Mouse (Mus musculus): ENCODE measurements around the gene Cachd1. TPM values are rescaled to one million over a fixed set of nuclear protein-coding genes. Genes with fewer than 3 reads are reported as not detected.

Gene Cachd1
- polyA plus RNA-seq, 1 experiment from 2014 or later = 32.6 TPM

DNA sequence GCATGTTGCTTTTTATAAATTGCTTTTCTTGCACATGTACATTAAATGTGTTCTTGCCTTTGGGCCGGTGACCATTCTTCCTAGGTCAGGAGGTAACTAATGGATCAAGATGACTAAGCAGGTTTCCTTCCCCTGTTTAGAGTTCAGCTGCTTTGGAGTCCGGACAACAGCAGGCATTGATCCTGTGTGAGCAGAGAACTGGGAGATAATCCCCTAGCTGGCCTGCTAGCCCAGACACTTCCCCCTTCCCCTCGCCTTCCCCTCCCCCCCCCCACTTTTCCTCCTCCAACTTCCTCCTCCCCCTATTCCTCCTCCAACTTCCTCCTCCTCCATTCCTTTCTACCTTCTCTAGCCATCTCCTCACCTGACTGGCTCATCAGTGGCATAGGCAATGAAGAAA is 135.2 kb downstream of the Cachd1 start:
- no peak overlapping the region for H3K27ac ChIP-seq
- no peak overlapping the region for H3K4me3 ChIP-seq
- H3K4me1 ChIP-seq = peaks cover 39% of the 10 kb centered on the region
- no peaks in the 10 kb centered on the region for H3K36me3 ChIP-seq
- no peaks in the 10 kb centered on the region for H3K27me3 ChIP-seq
- no peak for ATAC-seq (ENCODE audit: low FRiP score, low read depth)
- WGBS = 35% methylated on average over 3 of the region's 3 CpGs
- no peak overlapping the region for H3K4me2 ChIP-seq (replicated peaks)
- no peaks in the 10 kb centered on the region for H3K9me3 ChIP-seq
- no peak overlapping the region for H3K9ac ChIP-seq

DNA sequence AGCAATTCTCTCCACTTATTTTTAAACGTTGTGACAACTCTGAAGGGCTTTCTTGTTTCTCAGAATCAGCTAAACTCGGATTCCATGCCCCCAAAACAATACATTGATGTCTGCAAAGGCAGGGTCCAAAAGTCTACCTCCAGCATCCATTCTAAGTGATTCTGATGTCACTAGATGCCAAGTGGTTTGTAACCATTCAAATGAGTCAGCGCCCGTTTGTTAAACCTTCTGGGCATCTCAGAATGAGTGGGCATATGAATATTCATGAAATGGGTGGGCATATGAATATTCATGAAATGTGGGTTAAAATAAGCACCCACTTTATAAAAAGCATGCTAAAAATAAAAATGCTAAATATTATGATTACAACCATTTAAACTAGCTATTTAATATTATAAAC is 137.2 kb downstream of the Cachd1 start:
- Histone ChIP-seq H3K4me2 (replicated peaks) (no peak overlapping the region), H3K9me3 (no peaks in the 10 kb centered on the region)
- ATAC-seq (ENCODE audit: low FRiP score, low read depth) = no peak

DNA sequence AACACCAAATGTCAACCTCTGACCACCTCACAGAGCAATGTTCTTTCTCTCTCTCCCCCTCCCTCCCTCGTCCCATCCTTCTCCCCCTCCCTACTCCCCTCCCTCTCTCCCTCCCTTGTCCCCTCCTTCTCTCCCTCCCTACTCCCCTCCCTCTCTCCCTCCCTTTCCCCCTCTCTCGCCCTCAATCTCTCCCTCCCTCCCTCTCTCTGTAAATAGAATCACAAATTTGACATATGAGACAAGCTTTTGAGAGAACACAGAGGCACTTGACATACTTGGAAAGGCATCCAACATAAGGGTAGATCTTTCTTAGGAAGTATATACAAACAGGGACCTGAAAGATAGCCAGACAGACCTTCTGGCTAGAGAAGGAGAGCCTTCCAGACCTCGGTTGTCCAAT is 138.1 kb downstream of the Cachd1 start:
- 51% methylated on average over 2 of the region's 3 CpGs for WGBS
- H3K4me3 ChIP-seq = no peak overlapping the region
- no peak overlapping the region for H3K27ac ChIP-seq
- no peaks in the 10 kb centered on the region for H3K27me3 ChIP-seq
- peaks cover 14% of the 10 kb centered on the region for H3K36me3 ChIP-seq
- no peak overlapping the region for H3K9ac ChIP-seq
- peaks cover 30% of the 10 kb centered on the region for H3K4me1 ChIP-seq
- no peak overlapping the region for H3K4me2 ChIP-seq (replicated peaks)
- no peak for ATAC-seq (ENCODE audit: low FRiP score, low read depth)
- H3K9me3 ChIP-seq = no peaks in the 10 kb centered on the region

More for the DNA sequence above, 137.2 kb downstream of the Cachd1 start:
- H3K9ac ChIP-seq = no peak overlapping the region
- no peak overlapping the region for H3K27ac ChIP-seq
- no peaks in the 10 kb centered on the region for H3K27me3 ChIP-seq
- H3K36me3 ChIP-seq = peaks cover 6% of the 10 kb centered on the region
- peaks cover 31% of the 10 kb centered on the region for H3K4me1 ChIP-seq
- H3K4me3 ChIP-seq = no peak overlapping the region
- 77% methylated on average over 4 of the region's 4 CpGs for WGBS

DNA sequence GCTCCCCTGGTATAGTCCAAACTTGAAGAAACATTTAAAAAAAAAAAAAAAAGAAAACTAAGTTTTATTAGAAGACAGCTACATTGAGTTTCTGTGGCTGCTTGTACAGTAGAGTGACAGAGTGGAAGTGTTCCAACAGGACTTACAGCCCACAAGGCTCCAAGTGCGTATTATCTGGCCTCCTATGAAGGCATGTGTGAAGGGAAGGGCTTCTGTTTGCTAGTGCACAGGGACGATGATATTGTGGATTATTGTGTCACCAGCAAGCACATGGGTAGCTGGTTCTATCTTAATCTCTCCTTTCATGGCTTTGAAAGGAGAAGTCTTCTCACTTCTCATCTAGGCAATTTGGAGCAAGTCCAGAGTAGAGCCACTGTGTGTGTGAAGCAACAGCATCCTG is 138.6 kb downstream of the Cachd1 start:
- Histone ChIP-seq H3K4me1 (peaks cover 24% of the 10 kb centered on the region), H3K9me3 (no peaks in the 10 kb centered on the region), H3K36me3 (peaks cover 19% of the 10 kb centered on the region), H3K4me3 (no peak overlapping the region), H3K4me2 (replicated peaks) (no peak overlapping the region), H3K27ac (no peak overlapping the region), H3K9ac (no peak overlapping the region), H3K27me3 (no peaks in the 10 kb centered on the region)
- ATAC-seq (ENCODE audit: low FRiP score, low read depth) = no peak
- WGBS = 90% methylated on average over 2 of the region's 2 CpGs

DNA sequence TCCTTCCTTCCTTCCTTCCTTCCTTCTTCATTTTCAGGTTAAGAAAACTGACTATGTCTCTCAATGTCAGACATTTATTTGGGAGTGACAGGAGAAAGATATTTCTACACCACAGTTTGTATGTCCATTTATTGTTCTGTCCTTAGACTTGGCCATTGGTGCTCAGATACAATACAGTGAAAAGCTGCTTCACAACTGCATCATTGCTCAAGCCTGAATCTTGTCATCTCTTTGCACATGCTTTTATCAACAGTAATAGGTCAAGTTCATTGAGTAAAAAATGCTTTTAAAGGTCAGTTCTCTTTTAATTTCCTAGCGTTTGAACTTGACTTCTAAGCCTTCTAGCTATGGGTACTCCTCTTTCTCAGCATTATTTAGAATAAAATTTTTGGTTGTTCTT is 141.0 kb downstream of the Cachd1 start:
- 76% methylated on average over 1 of the region's 1 CpGs for WGBS
- Histone ChIP-seq H3K9ac (no peak overlapping the region), H3K9me3 (no peaks in the 10 kb centered on the region), H3K4me3 (no peak overlapping the region), H3K36me3 (peaks cover 35% of the 10 kb centered on the region), H3K27me3 (no peaks in the 10 kb centered on the region), H3K4me2 (replicated peaks) (no peak overlapping the region), H3K4me1 (peaks cover 23% of the 10 kb centered on the region), H3K27ac (no peak overlapping the region)
- no peak for ATAC-seq (ENCODE audit: low FRiP score, low read depth)

DNA sequence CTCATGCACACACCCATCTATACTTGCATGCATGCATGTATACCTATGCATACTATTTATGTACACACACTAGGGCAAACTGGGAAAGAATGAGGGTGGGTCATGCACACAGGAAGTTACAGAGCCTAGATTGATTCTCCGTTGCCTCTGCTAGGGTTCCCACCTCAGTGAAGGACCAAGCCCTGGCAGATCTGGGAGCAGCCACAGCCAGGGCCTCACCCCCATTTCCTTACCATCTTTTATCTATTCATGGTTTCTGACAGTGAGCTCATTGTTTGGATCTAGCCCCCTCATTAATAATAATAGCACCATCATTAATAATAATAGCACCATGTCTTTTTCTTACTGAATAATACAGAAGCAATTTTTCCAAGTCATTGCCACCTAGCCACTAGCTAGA is 143.9 kb downstream of the Cachd1 start:
- Histone ChIP-seq H3K4me1 (peaks cover 49% of the 10 kb centered on the region), H3K27ac (no peak overlapping the region), H3K27me3 (no peaks in the 10 kb centered on the region), H3K9me3 (no peaks in the 10 kb centered on the region), H3K36me3 (peaks cover 39% of the 10 kb centered on the region), H3K9ac (no peak overlapping the region), H3K4me2 (replicated peaks) (no peak overlapping the region), H3K4me3 (no peak overlapping the region)
- no peak for ATAC-seq (ENCODE audit: low FRiP score, low read depth)
- WGBS = 88% methylated on average over 1 of the region's 1 CpGs

DNA sequence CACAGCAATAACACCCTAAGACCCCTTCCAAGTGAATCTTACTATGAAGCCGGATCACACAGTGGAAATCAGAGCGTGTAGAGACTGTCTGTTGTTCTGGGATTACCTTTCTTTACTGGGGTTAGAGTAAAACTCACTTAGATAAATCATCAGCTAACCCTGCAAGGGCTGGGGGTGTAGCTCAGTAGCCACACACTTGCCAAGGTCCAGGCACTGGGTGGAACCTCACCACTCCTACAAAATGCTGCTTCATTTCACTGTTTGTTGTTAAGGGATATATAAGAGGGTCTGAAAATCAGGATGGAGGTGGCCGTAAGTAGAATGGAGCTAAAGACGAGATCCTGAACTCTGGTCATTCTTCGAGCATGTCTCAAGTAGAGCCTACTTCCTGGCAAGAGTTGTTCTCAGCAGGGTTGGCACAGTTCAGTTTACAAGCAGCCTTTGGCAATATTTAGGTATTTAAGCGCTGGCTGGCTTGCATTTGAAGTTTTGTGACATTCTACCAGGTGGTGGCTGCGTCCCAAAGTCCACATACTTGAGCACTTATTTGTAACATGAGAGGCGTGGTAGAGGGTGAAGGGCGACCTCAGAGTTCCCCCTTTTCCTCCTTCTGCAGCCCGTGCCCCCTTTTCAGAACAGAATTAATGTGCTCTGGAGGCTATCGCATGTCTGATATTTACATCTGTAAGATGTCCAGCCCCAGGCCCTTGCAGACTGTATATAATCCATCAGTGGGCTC is 146.5 kb downstream of the Cachd1 start:
- Histone ChIP-seq H3K9me3 (no peaks in the 10 kb centered on the region), H3K27ac (peak overlapping the region; percentile 69), H3K4me2 (replicated peaks) (0 out of 2 replicates have a peak overlapping the region, but pooled peaks have one; percentile 19), H3K9ac (no peak overlapping the region), H3K4me3 (no peak overlapping the region), H3K36me3 (peaks cover 39% of the 10 kb centered on the region), H3K27me3 (no peaks in the 10 kb centered on the region), H3K4me1 (peaks cover 69% of the 10 kb centered on the region)
- peak; percentile 55 for ATAC-seq (ENCODE audit: low FRiP score, low read depth)
- WGBS = 24% methylated on average over 11 of the region's 11 CpGs

DNA sequence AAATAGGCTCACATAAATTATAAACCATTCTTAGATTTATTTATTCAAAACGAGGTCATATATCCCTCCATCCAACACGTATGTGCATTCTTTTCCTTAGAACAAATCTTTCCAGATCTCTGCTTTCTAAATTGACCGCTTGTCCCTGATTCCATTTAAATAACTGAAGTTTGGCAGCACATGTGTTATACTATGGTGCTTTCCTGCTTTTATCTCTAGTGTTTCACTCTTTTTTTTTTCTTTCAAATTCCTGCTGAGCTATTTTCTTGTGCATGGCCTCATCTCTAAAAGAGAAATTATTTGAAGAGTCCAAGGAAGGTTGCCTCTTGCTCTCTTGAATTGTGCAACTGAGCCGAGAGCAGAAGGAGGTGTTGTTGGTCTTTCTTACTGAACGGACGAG is 147.1 kb downstream of the Cachd1 start:
- 38% methylated on average over 6 of the region's 6 CpGs for WGBS
- peaks cover 67% of the 10 kb centered on the region for H3K4me1 ChIP-seq
- 0 out of 2 replicates have a peak overlapping the region, but pooled peaks have one; percentile 19 for H3K4me2 ChIP-seq (replicated peaks)
- H3K27ac ChIP-seq = peak overlapping the region; percentile 69; the same call in 1 of the 2 replicates
- H3K9ac ChIP-seq = no peak overlapping the region
- H3K9me3 ChIP-seq = no peaks in the 10 kb centered on the region
- H3K4me3 ChIP-seq = no peak overlapping the region
- H3K27me3 ChIP-seq = no peaks in the 10 kb centered on the region
- ATAC-seq (ENCODE audit: low FRiP score, low read depth) = no peak
- peaks cover 33% of the 10 kb centered on the region for H3K36me3 ChIP-seq

DNA sequence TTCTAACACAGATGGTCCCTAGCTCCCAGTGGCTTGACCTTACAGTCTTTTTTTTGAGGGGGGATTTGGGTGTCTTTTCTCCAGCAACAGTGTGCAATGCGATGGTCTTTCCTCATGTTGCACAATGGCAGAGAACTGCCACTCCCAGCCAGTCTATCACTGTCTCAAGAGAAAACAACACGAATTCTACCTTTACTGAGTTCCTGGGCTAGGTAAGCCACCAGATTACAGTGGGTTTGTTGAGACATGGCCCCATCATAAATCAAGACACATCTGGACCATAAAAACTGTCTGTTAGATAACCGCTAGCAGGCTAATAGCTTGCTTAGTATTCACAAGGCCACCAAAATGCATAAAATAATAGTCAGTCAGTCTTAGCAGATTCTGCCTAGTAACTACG is 147.8 kb downstream of the Cachd1 start:
- 30% methylated on average over 4 of the region's 4 CpGs for WGBS
- Histone ChIP-seq H3K27me3 (no peaks in the 10 kb centered on the region), H3K36me3 (peaks cover 26% of the 10 kb centered on the region), H3K9ac (no peak overlapping the region), H3K9me3 (no peaks in the 10 kb centered on the region), H3K27ac (peak overlapping the region; percentile 34; the same call in 1 of the 2 replicates), H3K4me3 (no peak overlapping the region), H3K4me2 (replicated peaks) (0 out of 2 replicates have a peak overlapping the region, but pooled peaks have one; percentile 7), H3K4me1 (peaks cover 60% of the 10 kb centered on the region)
- ATAC-seq (ENCODE audit: low FRiP score, low read depth) = no peak

DNA sequence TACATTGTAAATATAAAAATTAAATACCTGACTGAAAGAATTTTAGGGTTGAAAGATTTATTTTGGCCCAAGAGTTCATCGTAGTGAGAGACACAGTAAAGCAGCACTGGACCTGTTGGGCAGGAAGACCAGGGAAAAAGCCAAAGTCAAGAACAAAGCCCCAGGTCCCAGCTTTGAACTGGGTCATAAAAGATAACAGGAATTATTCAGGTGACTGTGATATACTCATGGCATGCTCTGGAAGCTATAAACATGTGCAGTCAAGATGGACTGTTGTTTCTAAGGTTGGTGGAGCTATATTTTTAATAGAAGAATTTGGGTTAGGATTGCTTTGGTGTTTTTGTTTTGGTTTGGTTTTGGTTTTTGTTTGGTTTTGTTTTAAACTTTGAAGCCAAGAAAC is 148.7 kb downstream of the Cachd1 start:
- Histone ChIP-seq H3K9me3 (no peaks in the 10 kb centered on the region), H3K27me3 (no peaks in the 10 kb centered on the region), H3K4me2 (replicated peaks) (no peak overlapping the region), H3K27ac (0 out of 2 replicates have a peak overlapping the region, but pooled peaks have one; percentile 6), H3K4me3 (no peak overlapping the region), H3K36me3 (peaks cover 19% of the 10 kb centered on the region), H3K9ac (no peak overlapping the region), H3K4me1 (peaks cover 59% of the 10 kb centered on the region)
- 9% methylated on average over 1 of the region's 1 CpGs for WGBS
- ATAC-seq (ENCODE audit: low FRiP score, low read depth) = no peak

DNA sequence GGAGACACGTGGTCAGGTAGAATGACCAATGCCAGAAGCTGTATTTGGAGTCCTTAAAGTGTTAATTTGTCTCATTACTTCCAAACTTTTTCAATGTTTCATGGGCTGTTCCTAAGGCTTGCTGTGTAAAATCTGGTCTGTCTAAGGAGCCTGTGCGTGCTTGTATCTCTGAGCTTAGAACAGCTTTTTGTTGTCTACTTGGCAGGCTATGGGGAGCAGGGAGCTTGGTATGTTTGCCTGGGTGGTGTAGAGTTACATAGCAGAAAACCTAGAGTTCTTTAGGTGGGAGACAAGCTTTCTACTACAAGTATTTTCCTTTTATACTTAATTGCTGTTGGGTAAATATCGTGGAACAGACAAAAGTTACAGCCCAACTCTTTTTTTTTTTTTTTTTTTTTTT is 150.1 kb downstream of the Cachd1 start:
- H3K9me3 ChIP-seq = no peaks in the 10 kb centered on the region

DNA sequence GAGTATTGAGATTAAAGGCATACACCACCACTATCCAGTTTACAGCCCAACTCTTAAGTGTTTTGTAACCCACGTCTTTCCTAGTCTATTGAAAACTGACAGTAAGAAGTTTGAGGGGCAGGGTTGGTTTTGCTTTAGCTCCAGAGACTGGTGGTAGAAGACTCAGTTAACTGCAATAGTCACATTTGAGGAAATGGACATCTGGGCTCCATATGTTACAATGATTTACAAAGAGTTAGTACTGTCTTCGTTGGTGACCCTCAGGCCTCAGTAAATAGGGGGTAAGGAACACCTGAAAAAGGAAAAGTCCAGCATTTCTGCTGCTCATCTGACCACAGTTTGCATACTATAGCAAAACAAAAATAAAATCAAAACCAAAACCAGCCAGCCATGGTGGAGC is 150.6 kb downstream of the Cachd1 start:
- H3K4me2 ChIP-seq (replicated peaks) = no peak overlapping the region
- H3K4me1 ChIP-seq = peaks cover 51% of the 10 kb centered on the region
- peak overlapping the region; percentile 55; the same call in 1 of the 2 replicates for H3K27ac ChIP-seq
- peaks cover 8% of the 10 kb centered on the region for H3K36me3 ChIP-seq
- no peak for ATAC-seq (ENCODE audit: low FRiP score, low read depth)
- 15% methylated on average over 2 of the region's 2 CpGs for WGBS
- H3K9me3 ChIP-seq = no peaks in the 10 kb centered on the region
- no peak overlapping the region for H3K4me3 ChIP-seq
- no peaks in the 10 kb centered on the region for H3K27me3 ChIP-seq
- H3K9ac ChIP-seq = no peak overlapping the region

More for the DNA sequence above, 150.1 kb downstream of the Cachd1 start:
- no peak overlapping the region for H3K9ac ChIP-seq
- peak overlapping the region; percentile 55; the same call in 1 of the 2 replicates for H3K27ac ChIP-seq
- H3K36me3 ChIP-seq = peaks cover 12% of the 10 kb centered on the region
- peaks cover 55% of the 10 kb centered on the region for H3K4me1 ChIP-seq
- H3K4me3 ChIP-seq = no peak overlapping the region
- 0 out of 2 replicates have a peak, but pooled peaks have one; percentile 58 for ATAC-seq (ENCODE audit: low FRiP score, low read depth)
- H3K4me2 ChIP-seq (replicated peaks) = no peak overlapping the region
- 11% methylated on average over 3 of the region's 3 CpGs for WGBS
- no peaks in the 10 kb centered on the region for H3K27me3 ChIP-seq

Measured in limb, embryonic 13.5 days (tissue).